Mouse (Mus musculus): ENCODE results near the gene Rap1gap2. TPM values are rescaled to one million over a fixed set of nuclear protein-coding genes. Genes with fewer than 3 reads are reported as not detected.
"Not testable (repeated sequence)": the region's sequence is repeated elsewhere in the genome, so short reads cannot be mapped to it uniquely, and the experiment has no call there.

The Rap1gap2 gene
- polyA plus RNA-seq, 1 experiment from 2014 or later: 4.3 TPM

DNA sequence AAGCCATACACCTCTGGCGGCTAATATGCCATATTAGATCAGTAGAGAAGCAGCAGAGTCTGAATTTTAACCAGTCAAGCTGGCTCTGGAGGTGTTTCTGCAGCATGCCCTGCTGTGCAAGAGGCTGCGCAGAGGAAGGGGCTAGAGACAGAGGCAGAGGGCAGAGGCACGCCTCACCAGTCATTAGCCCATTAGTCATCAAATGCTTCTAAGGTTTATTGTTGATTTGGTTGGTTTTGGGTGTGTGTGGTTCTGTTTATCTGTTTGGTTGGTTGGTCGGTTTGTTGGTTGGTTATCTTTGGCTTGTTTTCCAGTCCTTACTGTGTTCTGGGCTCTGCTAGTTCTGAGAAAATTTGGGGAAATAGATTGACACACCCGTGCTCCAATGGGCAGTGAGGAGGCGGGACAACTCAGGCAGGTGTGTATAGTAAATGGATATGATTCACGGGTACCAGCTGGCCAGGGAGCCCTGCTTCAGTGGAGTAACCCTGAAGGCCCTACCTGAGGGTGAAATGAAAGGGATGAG is 26.8 kb downstream of the Rap1gap2 start:
- H3K9me3 ChIP-seq (ENCODE audit: control insufficient read depth, low read length): no peaks in the 10 kb centered on the region
- no peak overlapping the region for H3K4me3 ChIP-seq (ENCODE audit: control insufficient read depth in 1 of 2, insufficient read depth in 1 of 2, low read depth in 1 of 2, low read length in 2 of 2)
- H3K27ac ChIP-seq (replicated peaks in 1 of 2; ENCODE audit: control insufficient read depth in 1 of 2, insufficient read depth in 1 of 2, low read depth in 2 of 2, low read length in 2 of 2): no peak overlapping the region
- ATAC-seq (ENCODE audit: insufficient number of reproducible peaks, insufficient read depth, low FRiP score, low read depth): no peak
- WGBS: 71% methylated on average over 7 of the region's 7 CpGs
- H3K4me2 ChIP-seq (ENCODE audit: low read length): no peak overlapping the region
- H3K4me1 ChIP-seq (ENCODE audit: control insufficient read depth in 2 of 2, insufficient read depth in 2 of 2, low read length in 2 of 2): no peaks in the 10 kb centered on the region
- H3K27me3 ChIP-seq (ENCODE audit: control insufficient read depth, insufficient read depth, low read length): peaks cover 26% of the 10 kb centered on the region
- no peaks in the 10 kb centered on the region for H3K36me3 ChIP-seq (ENCODE audit: control insufficient read depth, insufficient read depth, low read length)
- H3K9ac ChIP-seq (ENCODE audit: low read length): no peak overlapping the region

DNA sequence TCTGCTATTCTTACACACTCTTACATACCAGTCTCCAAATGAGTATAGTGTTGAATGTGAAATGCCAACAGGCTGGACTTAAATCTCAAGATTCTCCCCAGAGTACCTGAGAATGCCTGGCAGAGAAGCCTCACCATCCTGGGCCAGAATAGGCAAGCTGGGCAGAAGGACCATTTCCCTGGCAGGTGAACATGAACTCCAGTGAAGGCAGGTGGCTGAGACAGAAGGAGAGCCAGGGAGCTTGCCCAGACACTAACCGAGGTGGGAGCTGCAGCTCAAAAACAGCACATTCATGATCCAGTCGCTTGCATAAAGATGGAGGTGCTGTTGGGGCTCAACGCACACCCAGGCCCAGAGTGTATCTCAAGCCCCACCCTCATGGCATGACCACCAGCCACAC is 28.3 kb downstream of the Rap1gap2 start:
- H3K36me3 ChIP-seq (ENCODE audit: control insufficient read depth, insufficient read depth, low read length): no peaks in the 10 kb centered on the region
- H3K4me2 ChIP-seq (ENCODE audit: low read length): no peak overlapping the region
- WGBS: 79% methylated on average over 3 of the region's 3 CpGs
- H3K4me3 ChIP-seq (ENCODE audit: control insufficient read depth in 1 of 2, insufficient read depth in 1 of 2, low read depth in 1 of 2, low read length in 2 of 2): no peak overlapping the region
- no peaks in the 10 kb centered on the region for H3K9me3 ChIP-seq (ENCODE audit: control insufficient read depth, low read length)
- no peak overlapping the region for H3K9ac ChIP-seq (ENCODE audit: low read length)
- peaks cover 12% of the 10 kb centered on the region; the same call in 1 of the 2 replicates for H3K27me3 ChIP-seq (ENCODE audit: control insufficient read depth, insufficient read depth, low read length)
- H3K4me1 ChIP-seq (ENCODE audit: control insufficient read depth in 2 of 2, insufficient read depth in 2 of 2, low read length in 2 of 2): no peaks in the 10 kb centered on the region
- H3K27ac ChIP-seq (replicated peaks in 1 of 2; ENCODE audit: control insufficient read depth in 1 of 2, insufficient read depth in 1 of 2, low read depth in 2 of 2, low read length in 2 of 2): no peak overlapping the region
- no peak for ATAC-seq (ENCODE audit: insufficient number of reproducible peaks, insufficient read depth, low FRiP score, low read depth)

DNA sequence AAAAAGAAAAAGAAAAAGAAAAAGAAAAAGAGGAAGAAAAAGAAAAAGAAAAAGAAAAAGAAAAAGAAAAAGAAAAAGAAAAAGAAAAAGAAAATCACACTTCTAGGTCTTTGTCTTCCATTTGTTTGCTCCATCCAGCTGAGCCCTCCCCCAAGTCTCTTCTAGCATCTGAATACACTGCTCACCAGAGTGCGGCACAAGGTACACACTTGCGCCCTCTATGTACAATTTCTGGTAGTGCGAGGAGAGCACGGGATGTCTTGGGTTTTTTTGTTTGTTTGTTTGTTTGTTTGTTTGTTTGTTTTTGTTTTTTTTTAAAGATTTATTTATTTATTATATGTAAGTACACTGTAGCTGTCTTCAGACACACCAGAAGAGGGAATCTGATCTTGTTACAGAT is 29.4 kb downstream of the Rap1gap2 start:
- H3K27ac ChIP-seq (replicated peaks in 1 of 2; ENCODE audit: control insufficient read depth in 1 of 2, insufficient read depth in 1 of 2, low read depth in 2 of 2, low read length in 2 of 2); H3K4me3 ChIP-seq (ENCODE audit: control insufficient read depth in 1 of 2, insufficient read depth in 1 of 2, low read depth in 1 of 2, low read length in 2 of 2); H3K4me2 ChIP-seq (ENCODE audit: low read length); H3K4me1 ChIP-seq (ENCODE audit: control insufficient read depth in 2 of 2, insufficient read depth in 2 of 2, low read length in 2 of 2); H3K9me3 ChIP-seq (ENCODE audit: control insufficient read depth, low read length); H3K9ac ChIP-seq (ENCODE audit: low read length); ATAC-seq (ENCODE audit: insufficient number of reproducible peaks, insufficient read depth, low FRiP score, low read depth); H3K36me3 ChIP-seq (ENCODE audit: control insufficient read depth, insufficient read depth, low read length): not testable (repeated sequence)
- 58% methylated on average over 4 of the region's 4 CpGs for WGBS
- H3K27me3 ChIP-seq (ENCODE audit: control insufficient read depth, insufficient read depth, low read length): 0 out of 2 replicates have a peak, but pooled peaks cover 11% of the 10 kb centered on the region

DNA sequence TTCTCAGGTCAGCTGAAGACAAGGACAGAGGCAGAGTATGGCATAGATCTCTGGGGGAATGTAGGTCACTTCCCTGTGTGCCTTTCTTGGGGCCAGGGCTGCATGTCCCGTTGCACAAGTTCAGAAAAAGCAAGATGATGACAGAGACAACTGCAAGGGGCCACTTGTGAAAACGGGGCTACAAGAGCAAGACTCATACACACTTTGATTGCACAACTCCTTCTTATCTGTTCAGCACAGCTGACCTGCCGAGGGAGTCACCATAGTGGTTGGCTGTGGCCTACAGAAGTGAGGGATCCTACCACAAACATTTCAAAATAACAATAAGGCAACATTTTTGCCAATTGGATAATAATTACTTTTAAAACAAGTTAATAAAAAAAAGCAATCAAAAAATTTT is 33.6 kb downstream of the Rap1gap2 start:
- no peak overlapping the region for H3K9ac ChIP-seq (ENCODE audit: low read length)
- no peak overlapping the region for H3K4me2 ChIP-seq (ENCODE audit: low read length)
- no peak overlapping the region for H3K27ac ChIP-seq (replicated peaks in 1 of 2; ENCODE audit: control insufficient read depth in 1 of 2, insufficient read depth in 1 of 2, low read depth in 2 of 2, low read length in 2 of 2)
- H3K9me3 ChIP-seq (ENCODE audit: control insufficient read depth, low read length): no peaks in the 10 kb centered on the region
- no peak overlapping the region for H3K4me3 ChIP-seq (ENCODE audit: control insufficient read depth in 1 of 2, insufficient read depth in 1 of 2, low read depth in 1 of 2, low read length in 2 of 2)
- ATAC-seq (ENCODE audit: insufficient number of reproducible peaks, insufficient read depth, low FRiP score, low read depth): no peak
- H3K4me1 ChIP-seq (ENCODE audit: control insufficient read depth in 2 of 2, insufficient read depth in 2 of 2, low read length in 2 of 2): no peaks in the 10 kb centered on the region
- H3K36me3 ChIP-seq (ENCODE audit: control insufficient read depth, insufficient read depth, low read length): no peaks in the 10 kb centered on the region
- H3K27me3 ChIP-seq (ENCODE audit: control insufficient read depth, insufficient read depth, low read length): 0 out of 2 replicates have a peak, but pooled peaks cover 3% of the 10 kb centered on the region
- 33% methylated on average over 3 of the region's 3 CpGs for WGBS

DNA sequence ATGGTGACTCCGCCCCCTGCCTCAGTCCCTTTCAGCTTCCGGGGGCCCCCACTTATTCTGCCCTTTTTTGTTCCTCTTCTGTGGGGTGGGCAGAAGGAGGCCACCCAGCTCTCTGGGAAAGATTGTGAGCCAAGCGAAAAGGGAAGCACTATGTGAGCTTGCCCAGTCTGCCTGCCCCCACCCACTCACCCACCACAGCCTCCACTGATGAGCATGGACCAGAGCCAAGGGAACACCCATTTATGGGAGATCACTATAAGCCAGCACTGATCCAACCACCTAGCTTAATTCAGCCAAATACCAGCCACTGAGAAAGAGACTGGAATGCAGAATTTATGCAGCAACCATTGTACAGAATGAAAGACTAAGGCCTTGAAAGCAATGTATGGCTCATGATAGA is 34.8 kb downstream of the Rap1gap2 start:
- H3K9ac ChIP-seq (ENCODE audit: low read length): no peak overlapping the region
- no peak overlapping the region for H3K4me2 ChIP-seq (ENCODE audit: low read length)
- ATAC-seq (ENCODE audit: insufficient number of reproducible peaks, insufficient read depth, low FRiP score, low read depth): no peak
- no peaks in the 10 kb centered on the region for H3K9me3 ChIP-seq (ENCODE audit: control insufficient read depth, low read length)
- no peaks in the 10 kb centered on the region for H3K27me3 ChIP-seq (ENCODE audit: control insufficient read depth, insufficient read depth, low read length)
- whole genome bisulfite sequencing: 87% methylated on average over 3 of the region's 3 CpGs
- H3K27ac ChIP-seq (replicated peaks in 1 of 2; ENCODE audit: control insufficient read depth in 1 of 2, insufficient read depth in 1 of 2, low read depth in 2 of 2, low read length in 2 of 2): no peak overlapping the region
- H3K4me3 ChIP-seq (ENCODE audit: control insufficient read depth in 1 of 2, insufficient read depth in 1 of 2, low read depth in 1 of 2, low read length in 2 of 2): no peak overlapping the region
- H3K36me3 ChIP-seq (ENCODE audit: control insufficient read depth, insufficient read depth, low read length): no peaks in the 10 kb centered on the region
- H3K4me1 ChIP-seq (ENCODE audit: control insufficient read depth in 2 of 2, insufficient read depth in 2 of 2, low read length in 2 of 2): no peaks in the 10 kb centered on the region

DNA sequence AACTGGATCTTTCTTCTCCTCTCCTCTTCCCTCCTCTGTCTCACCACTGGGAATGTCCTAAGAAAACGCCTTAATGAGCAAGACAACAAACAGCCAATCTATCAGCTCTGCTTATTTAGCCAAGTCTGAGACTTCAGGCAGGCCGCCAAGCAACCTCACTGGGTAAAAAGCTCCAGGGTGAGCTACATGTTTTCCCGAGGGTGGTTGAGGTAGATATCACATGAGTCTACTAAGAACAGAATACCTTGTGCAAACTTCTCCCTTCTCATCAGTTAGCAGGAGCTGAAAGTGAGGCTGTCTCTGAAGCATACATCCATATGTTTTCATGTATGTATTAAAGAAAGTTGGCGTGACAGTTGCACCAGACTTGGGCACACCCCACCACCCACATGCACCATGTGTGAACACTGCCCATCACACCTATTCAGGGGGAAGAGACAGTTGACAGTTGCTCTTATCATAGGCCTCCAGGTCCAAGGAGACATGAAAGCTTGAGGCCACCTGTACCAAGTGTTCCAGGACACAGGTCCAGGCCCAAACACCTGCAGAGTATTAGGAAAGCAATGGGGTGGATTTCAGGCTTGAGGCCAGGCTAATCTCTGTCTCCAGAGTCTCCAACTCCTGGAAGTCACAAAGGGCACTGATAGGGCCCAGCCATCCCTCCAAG is 35.8 kb downstream of the Rap1gap2 start:
- WGBS: 60% methylated on average over 4 of the region's 4 CpGs
- no peak overlapping the region for H3K4me3 ChIP-seq (ENCODE audit: control insufficient read depth in 1 of 2, insufficient read depth in 1 of 2, low read depth in 1 of 2, low read length in 2 of 2)

DNA sequence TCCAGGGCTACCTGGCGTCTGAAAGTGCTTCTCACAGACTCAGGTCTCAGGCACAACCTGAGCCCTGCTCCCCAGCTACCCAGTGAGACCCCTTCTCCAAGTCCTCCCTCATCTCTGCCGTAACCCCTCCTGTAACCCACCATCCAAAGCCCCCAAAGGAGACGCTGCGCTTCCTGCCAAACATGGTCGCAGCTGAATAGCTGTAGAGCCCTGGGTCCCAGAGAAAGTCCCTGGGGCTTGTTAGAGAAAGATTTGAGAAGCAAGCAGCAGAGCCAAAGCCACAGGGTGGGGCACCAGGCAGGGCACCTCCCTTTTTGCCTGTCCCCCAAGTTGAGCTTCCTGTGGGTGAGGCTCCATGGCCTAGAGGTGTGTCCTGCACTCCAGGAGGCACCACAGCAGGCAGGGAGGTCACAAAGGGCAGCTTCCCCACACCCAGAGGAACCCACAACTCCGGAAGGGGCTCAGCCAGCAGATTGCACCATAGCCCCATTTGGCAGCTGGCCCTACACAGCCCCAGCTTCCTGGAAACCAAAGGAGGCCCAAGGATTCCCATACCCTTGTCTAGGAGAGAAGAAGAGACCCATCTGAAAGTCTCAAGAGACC is 38.2 kb downstream of the Rap1gap2 start:
- H3K9ac ChIP-seq (ENCODE audit: low read length): no peak overlapping the region
- no peaks in the 10 kb centered on the region for H3K36me3 ChIP-seq (ENCODE audit: control insufficient read depth, insufficient read depth, low read length)
- H3K27ac ChIP-seq (replicated peaks in 1 of 2; ENCODE audit: control insufficient read depth in 1 of 2, insufficient read depth in 1 of 2, low read depth in 2 of 2, low read length in 2 of 2): no peak overlapping the region
- H3K9me3 ChIP-seq (ENCODE audit: control insufficient read depth, low read length): no peaks in the 10 kb centered on the region
- H3K4me2 ChIP-seq (ENCODE audit: low read length): no peak overlapping the region
- H3K4me1 ChIP-seq (ENCODE audit: control insufficient read depth in 2 of 2, insufficient read depth in 2 of 2, low read length in 2 of 2): no peaks in the 10 kb centered on the region
- H3K4me3 ChIP-seq (ENCODE audit: control insufficient read depth in 1 of 2, insufficient read depth in 1 of 2, low read depth in 1 of 2, low read length in 2 of 2): no peak overlapping the region
- no peaks in the 10 kb centered on the region for H3K27me3 ChIP-seq (ENCODE audit: control insufficient read depth, insufficient read depth, low read length)
- WGBS: 70% methylated on average over 6 of the region's 6 CpGs
- ATAC-seq (ENCODE audit: insufficient number of reproducible peaks, insufficient read depth, low FRiP score, low read depth): no peak

More for the DNA sequence above, 35.8 kb downstream of the Rap1gap2 start:
- no peak for ATAC-seq (ENCODE audit: insufficient number of reproducible peaks, insufficient read depth, low FRiP score, low read depth)
- H3K4me1 ChIP-seq (ENCODE audit: control insufficient read depth in 2 of 2, insufficient read depth in 2 of 2, low read length in 2 of 2): no peaks in the 10 kb centered on the region
- no peak overlapping the region for H3K27ac ChIP-seq (replicated peaks in 1 of 2; ENCODE audit: control insufficient read depth in 1 of 2, insufficient read depth in 1 of 2, low read depth in 2 of 2, low read length in 2 of 2)
- H3K9ac ChIP-seq (ENCODE audit: low read length): no peak overlapping the region
- H3K4me2 ChIP-seq (ENCODE audit: low read length): no peak overlapping the region
- H3K9me3 ChIP-seq (ENCODE audit: control insufficient read depth, low read length): no peaks in the 10 kb centered on the region
- H3K27me3 ChIP-seq (ENCODE audit: control insufficient read depth, insufficient read depth, low read length): no peaks in the 10 kb centered on the region
- no peaks in the 10 kb centered on the region for H3K36me3 ChIP-seq (ENCODE audit: control insufficient read depth, insufficient read depth, low read length)

Measured in heart, embryonic 14.5 days (tissue).